Mouse (Mus musculus): ENCODE results near the gene Inca1.

GRCm38 (mm10) chr11:70655571-70656455 is 44.1 kb downstream of the Inca1 start:
- TF ChIP-seq POLR2A (IDR thresholded peaks at IDR 0.05; ENCODE audit: low read depth, low read length) (no peak), CTCF (conservative IDR thresholded peaks at IDR 0.05; ENCODE audit: insufficient read depth, insufficient read length, low read depth, low read length) (no peak)
